Mouse (Mus musculus) liver, postnatal 0 days (tissue): ENCODE results near the gene Gm11037. TPM values are rescaled to one million over a fixed set of nuclear protein-coding genes. Genes with fewer than 3 reads are reported as not detected.

Experiments
- ATAC-seq: fragments of 200-750 bp; cut with Nextera tagmentation; 2 replicates; pipeline ENCODE4 v1.8.0; 2017; ENCODE audit warnings: mild to moderate bottlenecking, moderate library complexity
- DNase-seq: peaks from one replicate; pipeline ENCODE4 v3.0.0-alpha.2; 2016
- H3K27ac ChIP-seq: fragments of 300-500 bp; sonication (generic); 2 replicates; pipeline ENCODE4 v1.5.1; 2014; ENCODE audit warnings: antibody characterized with exemption, moderate library complexity, mild to moderate bottlenecking, low read depth
- H3K27me3 ChIP-seq: fragments of 300-500 bp; sonication (generic); 2 replicates; pipeline ENCODE4 v1.6.1; 2014; ENCODE audit warnings: low read length, control low read depth, mixed read lengths; ENCODE audit not compliant: insufficient read depth
- H3K36me3 ChIP-seq: fragments of 300-500 bp; sonication (generic); replicated peaks from 2 replicates; pipeline ENCODE4 v1.6.1; 2014; ENCODE audit warnings: mild to moderate bottlenecking, control low read depth, low read length, moderate library complexity, mixed read lengths; ENCODE audit not compliant: insufficient read depth
- H3K4me1 ChIP-seq: fragments of 300-500 bp; sonication (generic); 2 replicates; pipeline ENCODE4 v1.6.1; 2014; ENCODE audit warnings: antibody characterized with exemption, mild to moderate bottlenecking, control low read depth; ENCODE audit not compliant: insufficient read depth
- H3K4me2 ChIP-seq: fragments of 300-500 bp; sonication (generic); 2 replicates; pipeline ENCODE4 v1.6.1; 2014; ENCODE audit warnings: low read depth, mild to moderate bottlenecking, low read length, moderate library complexity, mixed read lengths
- H3K4me3 ChIP-seq: fragments of 300-500 bp; sonication (generic); 2 replicates; pipeline ENCODE4 v1.5.1; 2014; ENCODE audit warnings: low read depth, low read length
- H3K9ac ChIP-seq: fragments of 300-500 bp; sonication (generic); replicated peaks from 2 replicates; pipeline ENCODE4 v1.6.1; 2014; ENCODE audit warnings: mild to moderate bottlenecking, moderate library complexity
- H3K9me3 ChIP-seq: fragments of 300-500 bp; sonication (generic); 2 replicates; pipeline ENCODE4 v1.6.1; 2016; ENCODE audit warnings: mild to moderate bottlenecking, control low read depth, low read length, mixed read lengths
- CTCF ChIP-seq: sonication (generic); IDR thresholded peaks from 2 replicates; pipeline ENCODE4 v1.5.1; 2016; ENCODE audit warnings: antibody characterized with exemption, low read depth
- EP300 ChIP-seq: IDR thresholded peaks from 2 replicates; pipeline ENCODE4 v1.6.1; 2016; ENCODE audit warnings: antibody characterized with exemption, low read depth, mild to moderate bottlenecking
- WGBS: fragments of 180-500 bp; shearing (Covaris S2); extraction: QIAGEN DNeasy Blood & Tissue Kit; methylation state at CpG from one replicate; pipeline ENCODE4 v1.1.7; 2014; ENCODE audit not compliant: insufficient replicate concordance; 5-methylcytosine and 5-hydroxymethylcytosine counted together
- polyA plus RNA-seq: library from polyadenylated mRNA; unstranded; fragments of >200 nt; fragmentation: Nextera tagmentation; extraction: Ambion mirVana; gene quantifications from 2 replicates; pipeline ENCODE4 v1.2.1, GENCODE M21; 2015

Gm11037 gene
- polyA plus RNA-seq, 1 experiment from 2014 or later: not detected

DNA sequence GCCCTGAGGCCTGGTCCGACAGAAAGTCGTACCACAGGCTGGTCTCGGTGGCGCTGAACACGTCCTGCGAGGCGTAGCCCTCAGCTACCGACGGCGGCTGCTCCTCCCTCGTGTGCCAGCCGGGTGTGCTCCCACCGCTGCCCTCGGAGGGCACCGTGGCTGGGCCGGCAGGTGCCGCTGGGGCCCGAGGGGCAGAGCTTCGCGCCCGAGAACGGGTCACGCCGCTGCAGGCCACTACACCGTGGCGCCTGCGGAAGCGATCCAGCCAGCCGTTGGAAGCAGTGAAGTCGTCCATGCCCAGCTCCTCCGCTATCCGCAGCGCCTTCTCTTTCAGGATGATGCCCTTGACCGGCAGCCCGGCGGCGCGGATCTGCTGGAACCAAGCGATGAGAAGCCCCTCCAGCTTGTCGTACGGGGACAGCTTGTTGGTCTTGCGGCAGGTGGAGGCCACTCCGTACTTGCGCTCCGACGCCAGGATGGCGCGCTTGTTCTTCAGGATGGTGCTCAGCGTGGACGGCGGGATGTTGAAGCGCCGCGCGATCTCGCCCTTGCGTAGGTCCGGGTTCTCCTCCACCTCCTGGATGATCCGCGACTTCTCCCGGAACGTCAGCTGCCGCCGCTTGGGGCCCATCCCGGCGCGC lies 46.1 kb downstream of the Gm11037 start:
- H3K4me3 ChIP-seq: peak overlapping the region; percentile 58
- DNase-seq: peak; percentile 73
- no peaks in the 10 kb centered on the region; the same call in 1 of the 2 replicates for H3K27me3 ChIP-seq
- H3K4me2 ChIP-seq: peak overlapping the region; percentile 90
- no peaks in the 10 kb centered on the region for H3K9me3 ChIP-seq
- H3K36me3 ChIP-seq: 0 out of 2 replicates have a peak, but pooled peaks cover 4% of the 10 kb centered on the region
- H3K9ac ChIP-seq: peak overlapping the region; percentile 71
- WGBS: under 1% methylated on average over 64 of the region's 67 CpGs
- no peak for TF ChIP-seq EP300
- no peak; the same call in none of the 2 replicates for TF ChIP-seq CTCF
- H3K4me1 ChIP-seq: peaks cover 54% of the 10 kb centered on the region
- peak overlapping the region; percentile 88 for H3K27ac ChIP-seq
- ATAC-seq: peak; percentile 78

DNA sequence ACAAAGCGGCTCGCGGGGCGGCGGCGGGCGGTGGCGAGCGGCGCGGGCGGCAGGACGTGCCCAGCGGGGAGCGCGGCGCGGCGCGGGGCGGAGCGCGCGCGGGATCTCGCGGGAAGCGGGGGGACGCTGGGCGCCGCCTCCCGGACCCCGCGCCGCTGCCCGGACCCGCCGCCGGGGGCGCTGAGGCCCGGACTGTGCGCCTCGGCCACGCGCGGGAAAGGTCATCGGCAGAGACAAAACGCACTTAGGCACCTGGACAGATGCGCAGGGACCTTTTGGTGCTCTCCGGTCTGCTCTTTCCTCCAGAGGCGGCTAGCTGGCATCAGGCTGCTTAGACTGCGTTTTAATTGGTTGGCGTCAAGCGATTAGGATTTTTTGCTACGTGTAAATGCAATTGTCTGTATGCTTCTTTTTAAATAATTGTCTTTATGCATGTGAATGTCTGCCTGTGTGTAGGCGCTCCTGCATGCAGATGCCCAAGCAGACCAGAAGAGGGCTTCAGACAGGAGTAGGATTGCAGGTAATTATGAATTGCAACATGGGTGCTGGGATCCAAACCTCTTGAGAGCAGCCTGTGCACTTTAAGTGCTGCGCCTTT lies 46.8 kb downstream of the Gm11037 start, which contains the start of gene Cenpb:
Gene Cenpb, minus strand, starts transcription at position 78 of the 598 bp plus-strand sequence.
- Histone ChIP-seq H3K9me3 (no peaks in the 10 kb centered on the region), H3K36me3 (0 out of 2 replicates have a peak, but pooled peaks cover 4% of the 10 kb centered on the region), H3K4me1 (peaks cover 47% of the 10 kb centered on the region), H3K27ac (peak within 1 kb of the TSS; percentile 88), H3K9ac (peak within 1 kb of the TSS; percentile 71), H3K27me3 (no peaks in the 10 kb centered on the region), H3K4me3 (peak within 1 kb of the TSS; percentile 58), H3K4me2 (peak within 1 kb of the TSS; percentile 90)
- ATAC-seq (peak; percentile 90), DNase-seq (peak; percentile 88)
- 5% methylated on average over 36 of the region's 57 CpGs for WGBS
- peak; percentile 44 for TF ChIP-seq CTCF
- TF ChIP-seq EP300: no peak

Other genes with a start within 250 kb of the Gm11037 start
- gene 4930402H24Rik, start 227.1 kb upstream of the Gm11037 start, polyA plus RNA-seq: 6.6 and 8.9 TPM in 2 replicates
- 4.3 and 6.3 TPM in 2 replicates for gene Atrn, start 227.0 kb upstream of the Gm11037 start, polyA plus RNA-seq
- gene Gfra4, start 90.4 kb upstream of the Gm11037 start, polyA plus RNA-seq: 0.07 and 0.26 TPM in 2 replicates
- 1.2 TPM in 2 replicates for gene Adam33, start 69.7 kb upstream of the Gm11037 start, polyA plus RNA-seq
- gene Siglec1, start 46.7 kb upstream of the Gm11037 start, polyA plus RNA-seq: 1.9 and 2.0 TPM in 2 replicates
- gene Hspa12b, start 6.2 kb upstream of the Gm11037 start, polyA plus RNA-seq: 0.65 and 0.67 TPM in 2 replicates
- 58.1 and 61.6 TPM in 2 replicates for gene 1700037H04Rik, start 26.6 kb downstream of the Gm11037 start, polyA plus RNA-seq
- 4.2 and 4.8 TPM in 2 replicates for gene Cenpb, start 46.6 kb downstream of the Gm11037 start, polyA plus RNA-seq
- gene Cdc25b, start 53.5 kb downstream of the Gm11037 start, polyA plus RNA-seq: 67.6 and 77.7 TPM in 2 replicates
- 0.59 and 0.65 TPM in 2 replicates for gene Spef1, start 53.8 kb downstream of the Gm11037 start, polyA plus RNA-seq
- 19.5 TPM in 2 replicates for gene Ap5s1, start 73.6 kb downstream of the Gm11037 start, polyA plus RNA-seq
- 21.2 and 22.1 TPM in 2 replicates for gene Mavs, start 100.6 kb downstream of the Gm11037 start, polyA plus RNA-seq
- 17.2 and 21.3 TPM in 2 replicates for gene Pank2, start 129.0 kb downstream of the Gm11037 start, polyA plus RNA-seq
- gene Rnf24, start 219.4 kb downstream of the Gm11037 start, polyA plus RNA-seq: 0.50 and 0.94 TPM in 2 replicates